Mouse (Mus musculus) intestine, embryonic 16.5 days (tissue): Measurements from ENCODE around the gene Foxd4. TPM values are rescaled to one million over a fixed set of nuclear protein-coding genes. Genes with fewer than 3 reads are reported as not detected.

ENCODE experiments used
- ATAC-seq: fragments of 200-750 bp; cut with Nextera tagmentation; 2 replicates; pipeline ENCODE4 v1.8.0; 2017; ENCODE audit warnings: moderate TSS enrichment, moderate library complexity
- H3K27ac ChIP-seq: fragments of 300-500 bp; sonication (generic); 2 replicates; pipeline ENCODE4 v1.5.1; 2014; ENCODE audit warnings: mild to moderate bottlenecking, low read length
- H3K27me3 ChIP-seq: fragments of 300-500 bp; sonication (generic); replicated peaks from 2 replicates; pipeline ENCODE4 v1.6.1; 2014; ENCODE audit warnings: low read length, control low read depth, mixed read lengths; ENCODE audit not compliant: control insufficient read depth, insufficient read depth
- H3K36me3 ChIP-seq: fragments of 300-500 bp; sonication (generic); 2 replicates; pipeline ENCODE4 v1.6.1; 2014; ENCODE audit warnings: low read length, control low read depth; ENCODE audit not compliant: control insufficient read depth, insufficient read depth
- H3K4me1 ChIP-seq: fragments of 300-500 bp; sonication (generic); 2 replicates; pipeline ENCODE4 v1.6.1; 2014; ENCODE audit warnings: low read length, control low read depth, mixed read lengths; ENCODE audit not compliant: control insufficient read depth, insufficient read depth
- H3K4me2 ChIP-seq: fragments of 300-500 bp; sonication (generic); 2 replicates; pipeline ENCODE4 v1.6.1; 2014; ENCODE audit warnings: low read depth, low read length, control low read depth
- H3K4me3 ChIP-seq: fragments of 300-500 bp; sonication (generic); 2 replicates; pipeline ENCODE4 v1.5.1; 2014; ENCODE audit warnings: mild to moderate bottlenecking, low read length
- H3K9ac ChIP-seq: fragments of 300-500 bp; sonication (generic); 2 replicates; pipeline ENCODE4 v1.6.1; 2014; ENCODE audit warnings: low read depth, low read length
- H3K9me3 ChIP-seq: fragments of 300-500 bp; sonication (generic); 2 replicates; pipeline ENCODE4 v1.6.1; 2016; ENCODE audit warnings: low read length, control low read depth; ENCODE audit not compliant: control insufficient read depth
- WGBS: fragments of 180-500 bp; shearing (Covaris S2); extraction: QIAGEN DNeasy Blood & Tissue Kit; methylation state at CpG from one replicate; pipeline ENCODE4 v1.1.7; 2014; 5-methylcytosine and 5-hydroxymethylcytosine counted together
- polyA plus RNA-seq: library from polyadenylated mRNA; unstranded; fragments of >200 nt; fragmentation: Nextera tagmentation; extraction: Ambion mirVana; gene quantifications from 2 replicates; pipeline ENCODE4 v1.2.1, GENCODE M21; 2015

Foxd4 gene
- polyA plus RNA-seq, 1 experiment from 2014 or later: not detected

GRCm38 (mm10) chr19:24901666-24902065, 669 bp upstream of the Foxd4 start:
- H3K36me3 ChIP-seq: no peaks in the 10 kb centered on the region
- peaks cover 20% of the 10 kb centered on the region for H3K4me1 ChIP-seq
- no peak overlapping the region for H3K4me3 ChIP-seq
- no peaks in the 10 kb centered on the region for H3K9me3 ChIP-seq
- H3K27me3 ChIP-seq: peaks cover 60% of the 10 kb centered on the region
- no peak overlapping the region for H3K27ac ChIP-seq
- no peak overlapping the region for H3K4me2 ChIP-seq
- H3K9ac ChIP-seq: no peak overlapping the region
- no peak for ATAC-seq
- WGBS: 8% methylated on average over 3 of the region's 3 CpGs

GRCm38 (mm10) chr19:24899578-24900544, 1.1 kb downstream of the Foxd4 start:
- Histone ChIP-seq H3K9me3 (no peaks in the 10 kb centered on the region), H3K4me2 (peak overlapping the region; percentile 51), H3K9ac (no peak overlapping the region), H3K4me1 (peaks cover 20% of the 10 kb centered on the region), H3K27ac (no peak overlapping the region), H3K36me3 (no peaks in the 10 kb centered on the region), H3K27me3 (peaks cover 67% of the 10 kb centered on the region), H3K4me3 (peak overlapping the region; percentile 38)
- ATAC-seq: peak; percentile 46; the same call in 1 of the 2 replicates
- under 1% methylated on average over 84 of the region's 84 CpGs for WGBS

GRCm38 (mm10) chr19:24898737-24899577, 2.0 kb downstream of the Foxd4 start:
- Histone ChIP-seq H3K9ac (no peak overlapping the region), H3K4me1 (peaks cover 20% of the 10 kb centered on the region), H3K36me3 (no peaks in the 10 kb centered on the region), H3K27me3 (peaks cover 63% of the 10 kb centered on the region), H3K27ac (no peak overlapping the region), H3K4me2 (peak overlapping the region; percentile 51; the same call in 1 of the 2 replicates), H3K4me3 (peak overlapping the region; percentile 38; the same call in 1 of the 2 replicates), H3K9me3 (no peaks in the 10 kb centered on the region)
- no peak for ATAC-seq
- 4% methylated on average over 34 of the region's 34 CpGs for WGBS

- Histone ChIP-seq H3K4me1 (peaks cover 20% of the 10 kb centered on the region), H3K9ac (no peak overlapping the region), H3K36me3 (no peaks in the 10 kb centered on the region), H3K27ac (no peak overlapping the region), H3K4me2 (no peak overlapping the region), H3K27me3 (peaks cover 63% of the 10 kb centered on the region), H3K4me3 (no peak overlapping the region), H3K9me3 (no peaks in the 10 kb centered on the region)
- no peak for ATAC-seq
- WGBS: 2% methylated on average over 20 of the region's 20 CpGs
Observed at GRCm38 (mm10) chr19:24897896-24898736, 2.9 kb downstream of the Foxd4 start.

GRCm38 (mm10) chr19:24897006-24897895, 3.7 kb downstream of the Foxd4 start:
- no peak for ATAC-seq
- H3K4me2 ChIP-seq: 0 out of 2 replicates have a peak overlapping the region, but pooled peaks have one; percentile 19
- H3K9ac ChIP-seq: no peak overlapping the region
- H3K4me3 ChIP-seq: peak overlapping the region; percentile 18; the same call in 1 of the 2 replicates
- H3K36me3 ChIP-seq: no peaks in the 10 kb centered on the region
- H3K27ac ChIP-seq: no peak overlapping the region
- 1% methylated on average over 57 of the region's 57 CpGs for WGBS
- no peaks in the 10 kb centered on the region for H3K9me3 ChIP-seq
- peaks cover 20% of the 10 kb centered on the region for H3K4me1 ChIP-seq
- H3K27me3 ChIP-seq: peaks cover 59% of the 10 kb centered on the region

GRCm38 (mm10) chr19:24896536-24896935, 4.5 kb downstream of the Foxd4 start:
- Histone ChIP-seq H3K4me3 (no peak overlapping the region), H3K36me3 (no peaks in the 10 kb centered on the region), H3K27ac (no peak overlapping the region), H3K4me2 (no peak overlapping the region), H3K9ac (no peak overlapping the region), H3K27me3 (peaks cover 56% of the 10 kb centered on the region), H3K4me1 (peaks cover 20% of the 10 kb centered on the region), H3K9me3 (no peaks in the 10 kb centered on the region)
- WGBS: 19% methylated on average over 4 of the region's 4 CpGs
- no peak for ATAC-seq

GRCm38 (mm10) chr19:24886888-24887287, 14.1 kb downstream of the Foxd4 start:
- Histone ChIP-seq H3K4me1 (no peaks in the 10 kb centered on the region), H3K36me3 (no peaks in the 10 kb centered on the region), H3K9me3 (no peaks in the 10 kb centered on the region), H3K4me3 (no peak overlapping the region), H3K9ac (no peak overlapping the region), H3K27ac (no peak overlapping the region), H3K27me3 (0 out of 2 replicates have a peak, but pooled peaks cover 3% of the 10 kb centered on the region), H3K4me2 (no peak overlapping the region)
- ATAC-seq: no peak
- WGBS: 65% methylated on average over 3 of the region's 3 CpGs

GRCm38 (mm10) chr19:24885504-24885903, 15.5 kb downstream of the Foxd4 start:
- Histone ChIP-seq H3K4me2 (no peak overlapping the region), H3K27ac (no peak overlapping the region), H3K36me3 (no peaks in the 10 kb centered on the region), H3K27me3 (0 out of 2 replicates have a peak, but pooled peaks cover 3% of the 10 kb centered on the region), H3K9me3 (no peaks in the 10 kb centered on the region), H3K4me3 (no peak overlapping the region), H3K4me1 (no peaks in the 10 kb centered on the region), H3K9ac (no peak overlapping the region)
- ATAC-seq: no peak
- WGBS: 8% methylated on average over 5 of the region's 5 CpGs
